Mouse (Mus musculus) heart, adult 2 months (tissue): ENCODE measurements at regions not wholly inside any gene's neighbourhood (a gene's known extent, or its start where the extent isn't known, plus 50 kb on each side); places are given as distances from the start of the nearest gene placed in this dataset.

Experiments
- DNase-seq, 2 experiments: peaks; one replicate each; pipeline ENCODE4 v3.0.0; 2021
- H3K27ac ChIP-seq: fragments of 200-600 bp; 2 replicates; pipeline ENCODE4 v1.8.1; 2022
- H3K27me3 ChIP-seq: fragments of 200-500 bp; 2 replicates; pipeline ENCODE4 v1.6.1; 2012; ENCODE audit warnings: mild to moderate bottlenecking, low read length, inconsistent platforms, mixed read lengths; ENCODE audit not compliant: control insufficient read depth, insufficient read depth
- H3K36me3 ChIP-seq: fragments of 200-500 bp; 2 replicates; pipeline ENCODE4 v1.6.1; 2012; ENCODE audit warnings: low read length, inconsistent platforms; ENCODE audit not compliant: control insufficient read depth, insufficient read depth
- H3K4me1 ChIP-seq: fragments of 200-500 bp; 2 replicates; pipeline ENCODE4 v1.6.1; 2011; ENCODE audit warnings: low read length; ENCODE audit not compliant: control insufficient read depth, insufficient read depth
- H3K4me3 ChIP-seq: fragments of 200-600 bp; 2 replicates; pipeline ENCODE4 v1.8.1; 2022
- H3K79me2 ChIP-seq: fragments of 200-500 bp; replicated peaks from 2 replicates; pipeline ENCODE4 v1.6.1; 2012; ENCODE audit warnings: mild to moderate bottlenecking, inconsistent platforms, low read length, moderate library complexity, mixed read lengths; ENCODE audit not compliant: control insufficient read depth, insufficient read depth
- H3K9ac ChIP-seq: fragments of 200-500 bp; 2 replicates; pipeline ENCODE4 v1.6.1; 2012; ENCODE audit warnings: low read depth, mild to moderate bottlenecking, control low read depth, inconsistent platforms, low read length, mixed read lengths
- CTCF ChIP-seq: fragments of 200-600 bp; IDR thresholded peaks from 2 replicates; pipeline ENCODE4 v1.8.1; 2022; ENCODE audit warnings: antibody characterized with exemption, mild to moderate bottlenecking, moderate library complexity
- EP300 ChIP-seq: fragments of 200-500 bp; IDR thresholded peaks from 2 replicates; pipeline ENCODE4 v1.6.1; 2011; ENCODE audit warnings: low read depth, low read length, control low read depth; ENCODE audit not compliant: insufficient read depth
- POLR2A ChIP-seq: fragments of 200-500 bp; IDR thresholded peaks from 2 replicates; pipeline ENCODE4 v1.6.1; 2011; ENCODE audit warnings: mild to moderate bottlenecking, low read depth, low read length, control low read depth; ENCODE audit not compliant: insufficient read depth
- WGBS: fragments of 180-500 bp; shearing (Covaris S2); methylation state at CpG from one replicate; pipeline ENCODE4 v1.1.7; 2018; 5-methylcytosine and 5-hydroxymethylcytosine counted together
- intact Hi-C: fragments of 180-260 bp; cut with DNase I; formaldehyde crosslinking; loops from one replicate; pipeline ENCODE4 v1.15.1; 2025
- microRNA-seq, 2 experiments: library from miRNA; unstranded; fragments of <30 nt; microRNA quantifications; one replicate each; pipeline ENCODE4 v1.2.0; 2021

DNA sequence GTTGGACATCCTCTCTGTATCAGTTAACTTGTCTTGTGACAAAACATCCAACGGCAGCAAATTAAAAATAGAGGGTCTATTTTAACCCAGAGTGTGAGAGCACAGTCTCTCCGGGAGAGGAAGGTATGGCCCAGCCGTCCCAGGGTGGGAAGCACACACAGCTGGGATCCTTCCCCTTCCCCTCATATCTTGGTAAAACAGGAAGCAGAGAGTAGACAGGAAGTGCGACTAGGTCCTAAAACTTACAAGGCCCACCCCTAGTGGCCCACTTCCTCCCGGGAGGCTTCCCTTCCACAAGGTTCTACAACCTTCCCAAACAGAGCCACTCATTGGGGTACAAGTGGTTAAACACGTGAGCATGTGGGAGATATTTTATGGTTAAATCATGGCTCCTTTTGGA lies 56.4 kb upstream of the Max start:
- H3K36me3 ChIP-seq, result no peaks in the 10 kb centered on the region
- no peak overlapping the region for H3K9ac ChIP-seq
- TF ChIP-seq CTCF, result no peak
- TF ChIP-seq POLR2A, result no peak
- no peak for TF ChIP-seq EP300
- no peak overlapping the region for H3K4me3 ChIP-seq
- H3K27ac ChIP-seq, result no peak overlapping the region
- H3K79me2 ChIP-seq, result no peaks in the 10 kb centered on the region
- H3K27me3 ChIP-seq, result no peaks in the 10 kb centered on the region
- intact Hi-C loops, result no loop called here
- peaks cover 3% of the 10 kb centered on the region for H3K4me1 ChIP-seq
- no peak for DNase-seq
- WGBS, result 31% methylated on average over 6 of the region's 6 CpGs

DNA sequence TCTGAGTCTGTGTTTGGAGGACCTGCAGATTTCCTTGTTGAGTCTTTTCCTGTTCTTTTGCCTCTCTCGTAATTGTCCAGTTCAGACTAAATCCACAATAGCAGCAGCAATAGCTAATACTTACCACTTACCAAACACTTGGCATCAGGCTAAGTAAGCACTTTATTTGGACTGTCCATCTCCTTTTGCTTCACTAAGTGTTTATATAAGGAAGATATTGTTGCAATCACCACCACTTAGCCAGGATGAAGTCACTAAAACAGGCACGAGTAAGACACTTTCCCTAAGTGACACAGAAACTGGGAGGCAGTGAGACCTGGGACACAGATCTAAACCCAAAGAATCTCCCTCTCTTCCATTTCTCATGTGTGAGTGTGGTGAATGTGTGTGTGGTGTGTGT lies 52.9 kb upstream of the Max start:
- Histone ChIP-seq H3K36me3 (no peaks in the 10 kb centered on the region), H3K27ac (no peak overlapping the region), H3K4me3 (no peak overlapping the region), H3K9ac (no peak overlapping the region), H3K79me2 (no peaks in the 10 kb centered on the region), H3K4me1 (peaks cover under 1% of the 10 kb centered on the region; the same call in 1 of the 2 replicates), H3K27me3 (no peaks in the 10 kb centered on the region)
- intact Hi-C loops, result loop anchor here (5.0 kb wide), 1 partner anchor 178 kb away; no protein-coding TSS in a partner anchor
- TF ChIP-seq POLR2A (no peak), EP300 (no peak), CTCF (no peak)
- 50% methylated on average over 2 of the region's 2 CpGs for WGBS
- DNase-seq, result no peak

Small RNA genes in the stretch of these regions (microRNA-seq; reads per million reads assigned to microRNA genes)
- gene Gm22696, result 0 reads per million in 2 experiments
